Mouse (Mus musculus) cerebellum, postnatal 4 days (tissue): ENCODE data around the gene Tgfb1.
"Not testable (repeated sequence)": the region's sequence is repeated elsewhere in the genome, so short reads cannot be mapped to it uniquely, and the experiment has no call there.

ENCODE experiments used
- DNase-seq, 2 experiments: peaks; one replicate each; pipeline ENCODE4 v3.0.0; 2022; ENCODE audit warnings: low spot score in 2 of 2, mixed read lengths in 1 of 2

Tgfb1 gene

DNA sequence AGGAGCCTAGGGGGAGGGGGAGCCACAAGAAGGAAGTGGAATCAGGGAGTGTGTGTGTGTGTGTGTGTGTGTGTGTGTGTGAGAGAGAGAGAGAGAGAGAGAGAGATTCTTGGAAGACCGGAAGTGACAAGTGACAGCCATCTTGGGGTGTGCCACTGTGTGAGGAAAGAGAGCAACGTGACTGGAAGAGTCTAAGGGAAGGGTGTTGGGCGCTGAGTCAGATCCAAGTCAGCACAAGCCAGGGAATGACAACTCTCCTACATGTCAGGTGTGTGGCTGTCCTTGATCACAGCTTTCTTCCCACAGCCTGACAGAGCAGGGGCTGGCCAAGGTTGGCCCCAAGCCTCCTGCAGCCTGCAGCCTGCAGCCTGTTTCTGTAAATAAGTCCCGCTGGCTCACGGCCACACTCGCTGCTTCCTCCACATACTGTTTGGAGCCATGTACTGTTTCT lies 19.0 kb downstream of the Tgfb1 start:
- DNase-seq, result no peak

DNA sequence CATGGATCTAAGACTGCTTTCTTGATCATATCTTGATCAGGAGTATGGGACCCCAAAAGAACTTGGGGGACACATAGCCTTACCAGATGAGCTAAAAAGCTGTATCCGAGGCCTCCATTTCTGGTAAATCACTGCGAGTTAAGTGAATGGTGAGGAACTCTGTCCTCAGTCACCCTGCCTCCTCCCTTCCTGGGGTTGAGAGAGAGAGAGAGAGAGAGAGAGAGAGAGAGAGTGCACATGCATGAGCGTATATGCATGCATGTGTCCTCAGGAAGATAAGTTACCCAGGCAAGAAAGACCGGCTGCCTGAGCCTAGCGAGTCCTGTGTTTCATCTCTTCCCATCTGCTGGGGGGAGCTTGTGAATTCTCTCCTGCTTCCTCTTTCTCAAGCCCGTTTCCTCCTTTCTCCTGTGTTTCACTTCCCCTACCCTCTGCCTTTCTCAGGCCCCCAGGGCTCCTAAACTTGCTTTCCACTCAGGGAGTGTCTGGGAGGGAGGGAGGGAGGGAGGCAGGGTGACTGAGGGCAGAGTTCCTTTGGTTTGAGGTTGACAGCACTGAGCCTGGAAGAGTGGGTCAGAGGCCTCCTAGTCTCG lies 19.9 kb downstream of the Tgfb1 start:
- no peak for DNase-seq

DNA sequence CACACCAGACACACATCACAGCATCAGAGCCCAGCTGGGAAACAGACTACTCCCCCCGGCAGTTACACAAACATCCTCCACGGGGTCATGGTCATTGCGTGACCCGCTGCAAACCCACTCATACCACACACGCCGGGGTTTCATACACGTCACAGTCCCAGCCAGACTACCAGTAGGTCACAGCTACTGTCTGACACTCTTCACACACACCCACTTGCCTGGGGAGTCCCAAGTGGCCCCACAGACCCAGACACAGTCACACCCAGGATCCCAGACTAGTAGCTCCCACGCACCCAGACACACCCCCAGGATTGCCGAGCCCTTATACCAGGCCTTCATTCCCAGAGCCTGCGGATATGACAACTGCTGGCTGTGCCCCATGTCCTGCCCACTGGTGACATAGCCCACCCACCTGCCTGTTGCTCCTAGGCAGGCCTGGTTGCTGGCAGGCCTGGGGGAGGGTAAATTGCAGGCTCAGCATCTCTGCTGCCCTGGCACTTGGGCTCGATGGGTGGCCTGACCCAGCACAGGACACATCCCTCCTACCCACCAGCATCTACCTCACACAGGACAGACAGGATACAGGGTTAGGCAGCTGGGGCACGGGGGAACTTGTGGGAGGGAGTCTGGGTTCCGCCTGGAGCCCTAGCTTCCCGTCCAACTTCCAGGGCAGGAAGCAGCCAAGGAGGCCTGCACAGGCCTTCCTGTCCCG lies 20.9 kb downstream of the Tgfb1 start:
- no peak for DNase-seq

GRCm38 (mm10) chr7:25709961-25710360 lies 23.2 kb downstream of the Tgfb1 start:
- DNase-seq, result peak in 1 of 2 experiments; percentile 30

- DNase-seq, result no peak
Measured at GRCm38 (mm10) chr7:25710519-25711130, 23.8 kb downstream of the Tgfb1 start.

DNA sequence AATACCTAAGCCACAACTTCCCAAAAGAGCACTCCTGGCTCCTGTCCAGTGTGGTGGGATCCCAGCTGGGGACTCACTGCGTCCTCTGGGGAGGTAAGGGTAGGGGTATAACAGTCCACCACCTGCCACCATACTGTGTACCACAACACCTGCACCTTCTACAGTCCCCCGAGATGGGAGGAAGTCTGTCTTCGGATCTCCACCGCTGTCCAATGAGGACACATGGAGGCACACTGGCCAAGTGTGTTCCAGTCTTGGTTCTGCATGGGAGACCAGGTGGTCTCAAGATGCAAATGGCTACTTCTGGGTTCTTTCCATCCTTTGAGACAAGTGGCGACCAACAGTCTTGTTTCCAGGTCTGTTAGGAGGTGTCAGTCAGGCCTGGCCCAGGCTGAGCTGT lies 24.4 kb downstream of the Tgfb1 start:
- DNase-seq, result no peak

- DNase-seq, result peak in 1 of 2 experiments; percentile 39
Measured at GRCm38 (mm10) chr7:25711731-25712197, 25.0 kb downstream of the Tgfb1 start.

- DNase-seq, result no peak
Measured at GRCm38 (mm10) chr7:25712801-25713200, 26.0 kb downstream of the Tgfb1 start.

DNA sequence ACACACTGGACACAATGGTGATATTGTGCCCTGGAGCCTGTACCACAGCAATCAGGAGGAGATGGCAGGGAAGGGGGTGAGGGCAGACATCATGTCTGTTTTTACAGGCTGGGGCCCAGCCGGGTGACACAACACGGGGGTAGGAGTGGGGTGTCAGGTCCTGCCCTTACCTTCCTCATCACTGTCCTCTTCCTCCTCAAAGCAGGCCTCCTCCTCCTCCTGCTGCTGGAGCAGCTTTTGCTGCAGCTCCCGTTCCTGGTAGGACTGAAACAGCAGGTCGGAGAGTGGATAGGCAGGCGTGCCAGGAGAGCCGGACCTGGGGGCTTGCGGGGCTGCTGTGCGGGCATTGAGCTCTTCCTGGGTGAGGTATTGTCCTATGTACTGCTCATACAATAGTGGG lies 27.8 kb downstream of the Tgfb1 start:
- DNase-seq, result no peak

- no peak for DNase-seq
Measured at GRCm38 (mm10) chr7:25715731-25716271, 29.0 kb downstream of the Tgfb1 start.

DNA sequence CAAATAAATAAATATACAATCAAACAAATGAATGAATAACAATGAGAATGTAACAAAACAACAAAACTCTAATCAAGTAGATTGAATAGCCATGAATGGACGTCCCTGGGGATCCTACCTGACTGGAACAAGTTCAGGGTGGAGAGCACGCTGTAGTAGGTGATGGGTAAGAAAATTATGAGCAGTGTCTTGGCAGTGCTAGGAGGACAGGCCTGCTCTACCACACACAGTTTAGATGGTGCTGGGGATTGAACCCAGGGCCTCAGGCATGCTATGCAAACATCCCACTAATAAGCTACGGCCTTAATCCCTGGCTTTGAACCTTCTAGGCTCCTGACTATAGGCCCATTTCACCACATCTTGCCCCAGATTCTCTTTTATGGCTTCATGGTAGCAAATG lies 30.7 kb downstream of the Tgfb1 start:
- no peak for DNase-seq

DNA sequence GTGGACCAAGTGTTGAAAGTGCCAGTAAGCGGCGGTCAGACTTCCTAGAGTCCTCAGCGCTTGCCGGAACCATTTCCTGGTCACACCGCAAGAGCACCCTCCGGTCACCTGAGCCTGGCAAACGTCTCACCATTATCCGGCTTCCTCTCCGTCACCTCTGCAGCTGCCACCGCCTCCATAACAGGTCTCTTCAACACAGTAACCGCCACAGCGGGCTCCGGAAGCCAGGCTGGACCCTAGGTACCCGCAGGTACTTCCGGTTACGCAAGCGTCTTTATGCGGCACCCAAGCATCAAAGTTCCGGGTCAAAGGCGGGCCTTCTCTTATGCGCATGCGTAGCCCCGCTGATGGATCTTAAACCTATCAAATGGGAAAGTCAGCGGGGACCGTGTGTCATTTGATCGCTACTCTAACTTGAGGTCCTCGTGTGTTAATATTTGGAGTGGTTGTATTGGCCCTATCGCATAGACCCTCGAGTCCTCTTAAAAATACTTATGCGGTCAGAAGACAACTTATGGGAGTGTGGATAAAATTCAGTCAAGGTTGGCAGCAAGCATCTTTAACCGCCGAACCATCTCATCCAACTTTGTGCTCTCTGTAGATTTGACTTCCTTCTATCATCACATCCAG lies 32.1 kb downstream of the Tgfb1 start, which contains the start of gene Ccdc97:
Gene Ccdc97 (minus strand): TSS at position 301 of the 630 bp plus-strand sequence.
- peak; percentile 73 to 88 for DNase-seq

- DNase-seq, result peak; percentile 82 to 85
Measured at GRCm38 (mm10) chr7:25719761-25720610, 33.2 kb downstream of the Tgfb1 start.

DNA sequence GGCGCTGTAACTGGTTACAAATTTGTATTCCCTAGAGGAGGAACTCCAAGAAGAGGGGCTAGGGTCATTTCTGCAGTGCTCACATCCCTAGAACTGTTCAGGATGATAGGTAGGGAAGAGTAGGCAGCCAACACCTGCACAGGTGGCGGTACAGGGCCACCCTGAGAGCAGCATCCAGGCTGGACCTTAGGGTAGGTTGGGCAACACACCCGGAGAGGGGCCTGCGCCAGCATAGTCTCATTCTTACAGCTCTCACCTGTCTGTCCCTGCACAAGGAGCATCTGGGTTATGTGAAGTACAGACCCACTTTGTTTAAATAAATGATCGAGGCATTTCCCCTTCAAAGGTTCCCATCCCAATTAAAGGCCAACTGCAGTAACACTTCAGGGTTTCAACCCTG lies 34.0 kb downstream of the Tgfb1 start:
- DNase-seq, result no peak

DNA sequence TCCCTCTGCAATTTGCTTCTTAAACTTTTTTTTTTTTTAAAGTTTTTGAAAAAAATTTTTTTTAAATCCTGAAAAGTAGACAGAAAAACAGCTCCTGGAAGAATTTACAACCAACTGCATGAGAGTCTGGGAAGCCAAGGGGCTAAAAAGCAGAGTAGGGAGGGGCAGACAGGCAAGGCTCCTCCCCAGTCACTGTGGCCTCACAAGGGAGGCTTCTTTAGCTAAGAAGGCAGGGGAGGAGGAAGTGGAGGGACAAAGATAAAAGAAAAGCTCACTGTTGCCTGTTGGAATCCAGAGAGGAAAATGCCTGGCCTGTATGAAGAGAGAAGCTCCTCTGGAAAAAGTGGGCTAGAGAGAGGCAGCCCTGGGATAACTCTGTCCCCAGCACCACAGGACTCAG lies 35.0 kb downstream of the Tgfb1 start:
- not testable (repeated sequence) for DNase-seq

- DNase-seq, result no peak
Measured at GRCm38 (mm10) chr7:25725886-25726285, 39.1 kb downstream of the Tgfb1 start.

- DNase-seq, result no peak
Measured at GRCm38 (mm10) chr7:25727800-25728199, 41.0 kb downstream of the Tgfb1 start.

- DNase-seq, result no peak
Measured at GRCm38 (mm10) chr7:25729396-25729795, 42.6 kb downstream of the Tgfb1 start.

- no peak for DNase-seq
Measured at GRCm38 (mm10) chr7:25729862-25730261, 43.1 kb downstream of the Tgfb1 start.

DNA sequence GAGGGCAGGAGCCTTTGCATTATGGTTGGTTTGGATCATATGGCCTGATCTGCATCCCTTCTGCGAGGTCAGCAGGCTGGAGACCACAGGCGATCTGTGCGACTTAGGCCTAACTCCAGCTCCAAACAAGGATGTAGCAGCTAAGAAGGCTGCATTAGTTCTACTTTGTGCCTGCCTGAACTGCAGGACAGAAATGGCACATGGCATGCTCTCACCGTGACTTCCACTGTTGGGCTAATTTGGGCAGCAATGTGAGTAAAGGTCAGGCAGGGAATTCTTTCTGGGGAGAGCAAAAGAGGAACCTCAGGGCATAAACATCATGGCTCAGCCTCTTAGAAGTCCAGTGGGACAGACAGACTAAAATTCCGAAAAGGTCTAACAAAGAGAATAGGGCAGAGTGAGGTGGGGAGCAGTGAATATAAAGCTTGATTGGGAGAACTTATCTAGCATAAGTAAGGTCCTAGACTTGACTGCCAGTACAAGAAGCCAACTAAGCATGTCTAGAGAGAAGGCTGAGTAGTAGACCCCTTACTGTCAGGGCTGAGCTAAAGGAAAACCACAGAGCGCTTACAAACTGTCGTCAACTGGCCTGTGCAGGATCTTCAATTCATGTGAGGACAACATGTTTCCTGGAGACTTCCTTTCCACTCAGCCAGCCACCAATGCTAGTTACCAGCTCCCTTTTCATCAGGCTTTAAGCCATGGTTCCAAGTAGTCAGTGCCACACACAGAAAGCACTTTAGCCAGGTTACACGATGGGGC lies 44.7 kb downstream of the Tgfb1 start:
- no peak for DNase-seq
